Mouse (Mus musculus): ENCODE results near the gene Cox5b. TPM values are rescaled to one million over a fixed set of nuclear protein-coding genes. Genes with fewer than 3 reads are reported as not detected.

The Cox5b gene
- polyA plus RNA-seq, 1 experiment from 2014 or later, result 829 TPM

GRCm38 (mm10) chr1:36680893-36681292 lies 10.4 kb upstream of the Cox5b start:
- Histone ChIP-seq H3K4me1 (replicated peaks; ENCODE audit: control insufficient read depth, insufficient read depth) (no peaks in the 10 kb centered on the region), H3K36me3 (ENCODE audit: control insufficient read depth, insufficient read depth, low read length) (no peaks in the 10 kb centered on the region), H3K27me3 (ENCODE audit: control insufficient read depth, insufficient read depth, low read length) (no peaks in the 10 kb centered on the region), H3K9me3 (ENCODE audit: control insufficient read depth, low read length) (no peaks in the 10 kb centered on the region), H3K27ac (replicated peaks) (no peak overlapping the region), H3K4me2 (replicated peaks; ENCODE audit: low read depth) (no peak overlapping the region), H3K9ac (ENCODE audit: low read length) (no peak overlapping the region), H3K4me3 (ENCODE audit: low read depth, low read length) (no peak overlapping the region)
- ATAC-seq (ENCODE audit: low FRiP score, low TSS enrichment) (no peak), DNase-seq (ENCODE audit: low spot score) (no peak)
- TF ChIP-seq CTCF (IDR thresholded peaks at IDR 0.05; ENCODE audit: low read depth) (no peak), EP300 (optimal IDR thresholded peaks at IDR 0.05) (no peak)
- WGBS, result 61% methylated on average over 7 of the region's 7 CpGs

- Histone ChIP-seq H3K4me2 (replicated peaks; ENCODE audit: low read depth) (no peak within 1 kb of the TSS), H3K4me1 (replicated peaks; ENCODE audit: control insufficient read depth, insufficient read depth) (no peaks in the 10 kb centered on the region), H3K27ac (replicated peaks) (no peak within 1 kb of the TSS; the same call in 1 of the 2 replicates), H3K4me3 (ENCODE audit: low read depth, low read length) (no peak within 1 kb of the TSS), H3K9ac (ENCODE audit: low read length) (no peak within 1 kb of the TSS), H3K9me3 (ENCODE audit: control insufficient read depth, low read length) (no peaks in the 10 kb centered on the region), H3K36me3 (ENCODE audit: control insufficient read depth, insufficient read depth, low read length) (no peaks in the 10 kb centered on the region), H3K27me3 (ENCODE audit: control insufficient read depth, insufficient read depth, low read length) (no peaks in the 10 kb centered on the region)
- TF ChIP-seq CTCF (IDR thresholded peaks at IDR 0.05; ENCODE audit: low read depth), result no peak
- TF ChIP-seq EP300 (optimal IDR thresholded peaks at IDR 0.05), result no peak
- DNase-seq (ENCODE audit: low spot score) (no peak), ATAC-seq (ENCODE audit: low FRiP score, low TSS enrichment) (no peak)
- WGBS, result 93% methylated on average over 39 of the region's 39 CpGs
Measured at GRCm38 (mm10) chr1:36682620-36683355, 8.5 kb upstream of the Cox5b start, which contains the start of gene Fam178b. TSS of gene Fam178b (minus strand) at chr1:36683183.

DNA sequence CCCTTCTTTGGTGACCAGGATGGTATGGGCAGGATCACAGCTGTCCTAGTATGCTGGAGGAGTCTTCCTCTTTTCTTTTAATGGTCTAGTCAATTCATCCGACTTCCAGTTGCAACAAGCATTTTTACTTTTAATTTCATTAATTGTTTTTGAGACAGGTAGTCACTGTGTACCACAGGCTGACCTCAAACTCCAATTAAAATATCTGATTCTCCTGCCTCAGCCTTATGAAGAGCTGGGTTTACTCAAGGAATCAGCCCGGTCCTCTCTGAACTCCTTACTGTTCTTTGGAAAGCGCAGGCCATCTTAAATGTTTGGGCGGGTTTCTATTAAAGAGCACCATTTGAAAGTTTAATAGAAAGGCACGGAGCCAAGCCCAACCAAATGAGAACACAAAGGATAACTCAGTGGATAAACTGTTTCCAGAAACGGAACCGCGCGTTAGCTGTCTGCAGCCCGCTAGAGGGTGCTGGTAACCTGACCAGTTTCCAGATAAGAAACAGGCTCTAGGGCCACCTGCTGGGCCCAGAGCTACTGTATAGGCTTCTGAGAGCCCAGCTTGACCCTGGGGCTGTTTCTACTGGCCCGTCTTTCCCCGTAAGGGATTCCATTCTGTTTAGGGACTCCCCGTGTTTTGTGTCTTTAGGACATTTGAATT lies 7.3 kb upstream of the Cox5b start:
- Histone ChIP-seq H3K27ac (replicated peaks) (no peak overlapping the region), H3K9ac (ENCODE audit: low read length) (0 out of 2 replicates have a peak overlapping the region, but pooled peaks have one; percentile 13), H3K4me3 (ENCODE audit: low read depth, low read length) (no peak overlapping the region), H3K36me3 (ENCODE audit: control insufficient read depth, insufficient read depth, low read length) (no peaks in the 10 kb centered on the region), H3K4me2 (replicated peaks; ENCODE audit: low read depth) (no peak overlapping the region), H3K27me3 (ENCODE audit: control insufficient read depth, insufficient read depth, low read length) (no peaks in the 10 kb centered on the region), H3K9me3 (ENCODE audit: control insufficient read depth, low read length) (no peaks in the 10 kb centered on the region), H3K4me1 (replicated peaks; ENCODE audit: control insufficient read depth, insufficient read depth) (no peaks in the 10 kb centered on the region)
- DNase-seq (ENCODE audit: low spot score) (peak; percentile 82), ATAC-seq (ENCODE audit: low FRiP score, low TSS enrichment) (peak; percentile 85)
- 8% methylated on average over 13 of the region's 13 CpGs for WGBS
- TF ChIP-seq CTCF (IDR thresholded peaks at IDR 0.05; ENCODE audit: low read depth) (peak; percentile 95), EP300 (optimal IDR thresholded peaks at IDR 0.05) (no peak)

DNA sequence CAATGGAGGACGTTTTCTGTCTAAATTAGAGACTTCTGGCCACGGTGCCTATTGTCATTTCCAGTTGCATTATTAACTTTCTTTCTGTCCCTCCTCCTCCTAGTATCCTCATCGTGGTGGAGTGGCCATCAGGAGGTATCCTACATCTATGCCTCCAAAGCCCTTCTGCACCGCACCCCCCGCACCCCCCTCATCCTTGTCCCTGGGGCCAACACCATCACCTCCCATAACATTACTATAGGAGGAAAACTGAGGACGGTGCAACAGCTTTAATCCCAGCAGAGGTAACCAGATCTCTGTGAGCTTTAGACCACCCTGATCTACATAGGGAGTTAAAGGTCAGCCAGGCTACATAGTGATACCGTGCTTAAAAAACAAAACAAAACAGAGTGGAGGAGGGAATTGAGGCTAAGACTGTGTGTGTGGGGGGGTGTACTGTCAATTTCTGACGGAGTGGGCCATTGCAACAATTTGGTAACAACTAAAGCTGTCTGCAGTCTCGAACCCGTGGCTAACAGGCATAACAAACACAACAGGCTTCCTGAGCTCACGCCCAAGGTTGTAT lies 496 bp upstream of the Cox5b start:
- peak overlapping the region; percentile 45; the same call in 1 of the 2 replicates for H3K27ac ChIP-seq (replicated peaks)

GRCm38 (mm10) chr1:36694871-36695270 lies 3.6 kb downstream of the Cox5b start:
- DNase-seq (ENCODE audit: low spot score) (no peak), ATAC-seq (ENCODE audit: low FRiP score, low TSS enrichment) (no peak)
- Histone ChIP-seq H3K27me3 (ENCODE audit: control insufficient read depth, insufficient read depth, low read length) (no peaks in the 10 kb centered on the region), H3K4me3 (ENCODE audit: low read depth, low read length) (no peak overlapping the region), H3K4me2 (replicated peaks; ENCODE audit: low read depth) (no peak overlapping the region), H3K27ac (replicated peaks) (no peak overlapping the region), H3K36me3 (ENCODE audit: control insufficient read depth, insufficient read depth, low read length) (peaks cover 7% of the 10 kb centered on the region), H3K9me3 (ENCODE audit: control insufficient read depth, low read length) (no peaks in the 10 kb centered on the region), H3K9ac (ENCODE audit: low read length) (no peak overlapping the region), H3K4me1 (replicated peaks; ENCODE audit: control insufficient read depth, insufficient read depth) (no peaks in the 10 kb centered on the region)
- TF ChIP-seq CTCF (IDR thresholded peaks at IDR 0.05; ENCODE audit: low read depth) (no peak), EP300 (optimal IDR thresholded peaks at IDR 0.05) (no peak)
- 82% methylated on average over 6 of the region's 6 CpGs for WGBS

More for the DNA sequence above, 496 bp upstream of the Cox5b start:
- WGBS, result 58% methylated on average over 11 of the region's 11 CpGs
- H3K4me2 ChIP-seq (replicated peaks; ENCODE audit: low read depth), result peak overlapping the region; percentile 49
- H3K36me3 ChIP-seq (ENCODE audit: control insufficient read depth, insufficient read depth, low read length), result no peaks in the 10 kb centered on the region; the same call in 1 of the 2 replicates
- peak overlapping the region; percentile 78 for H3K4me3 ChIP-seq (ENCODE audit: low read depth, low read length)
- no peak for DNase-seq (ENCODE audit: low spot score)
- H3K4me1 ChIP-seq (replicated peaks; ENCODE audit: control insufficient read depth, insufficient read depth), result no peaks in the 10 kb centered on the region
- H3K9ac ChIP-seq (ENCODE audit: low read length), result peak overlapping the region; percentile 51; the same call in 1 of the 2 replicates
- no peaks in the 10 kb centered on the region for H3K9me3 ChIP-seq (ENCODE audit: control insufficient read depth, low read length)
- H3K27me3 ChIP-seq (ENCODE audit: control insufficient read depth, insufficient read depth, low read length), result no peaks in the 10 kb centered on the region
- TF ChIP-seq EP300 (optimal IDR thresholded peaks at IDR 0.05), result no peak
- TF ChIP-seq CTCF (IDR thresholded peaks at IDR 0.05; ENCODE audit: low read depth), result no peak
- ATAC-seq (ENCODE audit: low FRiP score, low TSS enrichment), result peak; percentile 22; the same call in 1 of the 2 replicates
